Mouse (Mus musculus) cortical plate, adult 2 months (tissue): ENCODE results near the gene Tbc1d30.

Source experiments
- CTCF ChIP-seq: fragments of 200-500 bp; IDR thresholded peaks from 2 replicates; pipeline ENCODE4 v1.5.1; 2011; ENCODE audit warnings: mild to moderate bottlenecking, control low read depth, low read length; ENCODE audit not compliant: insufficient read depth; ENCODE audit errors: extremely low read depth
- POLR2A ChIP-seq: fragments of 200-500 bp; IDR thresholded peaks from 2 replicates; pipeline ENCODE4 v1.6.1; 2011; ENCODE audit warnings: mild to moderate bottlenecking, low read length, control low read depth; ENCODE audit not compliant: insufficient read depth; ENCODE audit errors: extremely low read depth

GRCm38 (mm10) chr10:121316361-121316760 is 34.7 kb downstream of the Tbc1d30 start:
- TF ChIP-seq CTCF: no peak
- no peak for TF ChIP-seq POLR2A
